Mouse (Mus musculus): ENCODE results near the gene Trappc4.
"Not testable (repeated sequence)": the region's sequence is repeated elsewhere in the genome, so short reads cannot be mapped to it uniquely, and the experiment has no call there.

Gene Trappc4

DNA sequence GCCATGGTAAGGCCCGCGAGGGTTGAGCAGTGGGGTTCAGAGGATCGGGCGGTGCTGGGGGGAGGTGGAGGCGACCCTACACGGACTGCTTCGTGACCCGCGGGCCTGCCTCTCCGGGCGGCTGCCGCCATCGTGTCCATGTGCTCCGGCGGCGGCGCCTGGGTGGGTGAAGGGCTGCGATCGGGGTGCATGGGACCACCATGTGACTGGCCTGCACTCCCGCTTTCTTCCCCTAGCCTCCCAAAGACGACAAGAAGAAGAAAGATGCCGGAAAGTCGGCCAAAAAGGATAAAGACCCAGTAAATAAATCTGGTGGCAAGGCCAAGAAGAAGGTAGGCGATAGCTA lies 325 bp upstream of the Trappc4 start:
- no peak for DNase-seq (ENCODE audit: low spot score in 2 of 2)

GRCm38 (mm10) chr9:44405011-44405410 lies 2.4 kb downstream of the Trappc4 start:
- DNase-seq (ENCODE audit: low spot score in 2 of 2): no peak

GRCm38 (mm10) chr9:44401081-44401480 lies 6.3 kb downstream of the Trappc4 start:
- no peak for DNase-seq (ENCODE audit: low spot score in 2 of 2)

DNA sequence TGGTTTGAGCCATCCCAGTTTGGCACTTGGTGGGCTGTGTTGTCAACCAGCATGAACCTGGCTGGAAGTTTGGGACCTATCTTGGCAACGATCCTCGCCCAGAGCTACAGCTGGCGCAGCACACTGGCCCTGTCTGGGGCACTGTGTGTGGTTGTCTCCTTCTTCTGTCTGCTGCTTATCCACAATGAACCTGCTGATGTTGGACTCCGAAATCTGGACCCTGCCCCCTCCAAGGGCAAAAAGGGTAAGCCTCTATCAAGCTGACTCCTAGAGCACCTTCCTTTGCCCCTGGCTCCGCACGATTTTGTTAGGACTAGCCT lies 7.6 kb downstream of the Trappc4 start:
- no peak for DNase-seq (ENCODE audit: low spot score in 2 of 2)

DNA sequence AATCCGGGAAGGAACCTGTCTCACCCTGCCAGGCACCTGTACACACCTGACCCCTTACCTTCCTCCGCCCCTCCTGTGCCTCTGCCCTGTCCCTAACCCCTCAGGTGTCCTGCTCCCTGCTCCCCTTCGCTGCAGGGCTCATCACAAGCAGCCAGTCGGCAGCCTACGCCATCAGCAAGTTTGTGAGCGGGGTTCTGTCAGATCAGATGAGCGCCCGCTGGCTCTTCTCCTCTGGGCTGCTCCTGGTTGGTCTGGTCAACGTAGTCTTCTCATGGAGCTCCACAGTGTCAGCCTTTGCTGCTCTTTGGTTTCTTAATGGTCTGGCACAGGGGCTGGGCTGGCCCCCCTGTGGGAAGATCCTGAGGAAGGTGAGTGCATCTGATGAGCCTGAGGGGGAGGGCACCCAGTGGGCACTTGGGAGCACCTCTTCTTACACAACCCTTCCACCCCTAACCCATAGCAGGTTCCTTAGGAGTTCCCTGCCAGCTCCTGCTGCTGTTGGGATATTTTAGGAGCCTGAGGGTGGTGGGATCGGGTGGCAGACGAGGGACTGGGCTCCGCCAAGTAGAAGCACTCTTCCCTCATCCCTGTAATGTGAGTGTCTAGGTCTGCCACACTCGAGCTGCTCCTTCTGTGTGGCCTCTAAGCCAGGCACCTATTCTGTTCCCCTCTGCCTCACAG lies 8.1 kb downstream of the Trappc4 start:
- no peak for DNase-seq (ENCODE audit: low spot score in 2 of 2)

DNA sequence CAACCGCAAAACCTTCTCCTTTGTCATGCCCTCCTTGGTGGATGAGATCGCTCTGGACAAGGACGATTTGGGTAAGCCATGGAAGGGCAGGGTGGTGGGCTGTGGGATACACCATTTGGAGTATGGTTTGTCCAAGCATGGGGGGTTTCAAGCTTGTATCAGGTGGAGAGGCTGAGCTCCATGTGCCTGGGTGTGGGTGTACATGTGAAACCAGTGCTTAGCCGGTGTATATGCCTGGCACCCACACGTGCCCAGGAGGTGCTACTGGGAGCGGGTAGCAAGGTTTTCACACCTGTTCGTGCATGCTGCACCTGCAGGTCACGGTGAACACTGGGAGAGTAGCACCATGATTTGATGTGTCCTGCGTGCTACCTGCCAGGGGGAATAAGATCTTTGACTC lies 8.8 kb downstream of the Trappc4 start:
- no peak for DNase-seq (ENCODE audit: low spot score in 2 of 2)

DNA sequence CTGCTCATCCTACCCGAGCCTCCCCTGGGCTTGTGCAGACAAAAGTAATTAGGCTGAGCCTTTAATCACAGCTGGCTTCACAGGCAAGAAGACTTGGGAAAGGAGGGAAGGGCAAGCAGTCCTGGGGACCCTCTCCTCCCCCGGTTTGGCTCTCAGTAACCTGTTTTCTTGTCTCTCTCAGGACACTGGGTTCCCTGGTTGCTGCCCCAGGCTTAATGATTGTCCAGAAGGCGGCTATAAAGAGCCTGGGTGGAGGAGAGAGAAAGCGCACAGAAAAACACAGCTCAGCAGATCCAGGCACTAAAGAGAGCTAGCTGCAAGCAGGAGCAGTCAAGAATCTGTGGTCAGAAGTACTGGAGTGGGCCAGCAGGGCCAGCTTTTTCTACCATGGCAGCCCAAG lies 9.3 kb downstream of the Trappc4 start:
- DNase-seq (ENCODE audit: low spot score in 2 of 2): no peak

GRCm38 (mm10) chr9:44396684-44397411 lies 10.6 kb downstream of the Trappc4 start, which contains the start of gene Slc37a4:
Slc37a4 (plus strand) TSS chr9:44396852.
- peak; percentile 89 to 94 for DNase-seq (ENCODE audit: low spot score in 2 of 2)

DNA sequence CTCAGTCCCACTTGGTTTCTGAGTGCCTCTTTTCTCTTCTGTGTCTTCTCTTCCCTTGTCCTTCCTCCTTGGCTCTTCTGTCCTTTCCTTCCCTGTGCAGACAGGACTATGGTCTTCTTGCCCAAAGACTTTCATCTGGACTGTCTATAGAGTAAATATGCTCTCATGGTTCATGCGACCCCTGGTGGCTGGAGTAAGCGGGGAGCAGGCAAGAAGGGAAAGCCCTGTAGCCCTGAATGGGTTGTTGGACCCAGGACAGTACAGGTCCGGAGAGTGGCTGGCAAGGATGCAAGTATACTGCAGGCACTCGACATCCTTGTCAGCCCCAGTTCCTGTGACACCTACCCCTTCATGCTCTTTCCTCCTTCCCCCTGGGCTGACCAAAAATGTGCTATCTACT lies 15.9 kb downstream of the Trappc4 start:
- peak; percentile 50 to 51 for DNase-seq (ENCODE audit: low spot score in 2 of 2)

GRCm38 (mm10) chr9:44389273-44389672 lies 18.1 kb downstream of the Trappc4 start:
- peak in 1 of 2 experiments; percentile 52 for DNase-seq (ENCODE audit: low spot score in 2 of 2)

GRCm38 (mm10) chr9:44387221-44387620 lies 20.2 kb downstream of the Trappc4 start:
- no peak for DNase-seq (ENCODE audit: low spot score in 2 of 2)

- DNase-seq (ENCODE audit: low spot score in 2 of 2): no peak
Measured at GRCm38 (mm10) chr9:44384596-44384995, 22.8 kb downstream of the Trappc4 start.

DNA sequence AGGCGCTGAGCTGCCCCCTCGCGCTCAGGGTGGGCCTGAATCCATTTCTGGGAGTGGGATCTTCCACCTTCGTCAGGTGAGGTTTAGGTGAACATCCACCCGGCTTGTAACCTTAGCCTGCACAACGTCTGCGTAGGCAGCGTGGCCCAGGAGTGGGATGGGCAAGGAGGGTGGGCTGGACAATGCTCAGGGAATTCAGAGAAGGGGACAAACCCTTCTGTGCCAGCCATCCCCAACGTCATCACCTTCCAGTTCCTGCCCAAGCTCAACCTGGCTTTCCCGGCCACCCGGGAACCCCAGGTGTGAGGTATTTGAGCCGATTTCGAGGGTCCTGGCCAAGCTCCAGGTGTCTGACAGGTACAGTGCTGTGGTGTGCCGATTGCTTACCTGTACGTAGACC lies 27.5 kb downstream of the Trappc4 start:
- DNase-seq (ENCODE audit: low spot score in 2 of 2): no peak

- DNase-seq (ENCODE audit: low spot score in 2 of 2): peak; percentile 98 to 100
Measured at GRCm38 (mm10) chr9:44379054-44379834, 28.2 kb downstream of the Trappc4 start, which contains the start of gene Hyou1. Hyou1 (plus strand) TSS chr9:44379490.

DNA sequence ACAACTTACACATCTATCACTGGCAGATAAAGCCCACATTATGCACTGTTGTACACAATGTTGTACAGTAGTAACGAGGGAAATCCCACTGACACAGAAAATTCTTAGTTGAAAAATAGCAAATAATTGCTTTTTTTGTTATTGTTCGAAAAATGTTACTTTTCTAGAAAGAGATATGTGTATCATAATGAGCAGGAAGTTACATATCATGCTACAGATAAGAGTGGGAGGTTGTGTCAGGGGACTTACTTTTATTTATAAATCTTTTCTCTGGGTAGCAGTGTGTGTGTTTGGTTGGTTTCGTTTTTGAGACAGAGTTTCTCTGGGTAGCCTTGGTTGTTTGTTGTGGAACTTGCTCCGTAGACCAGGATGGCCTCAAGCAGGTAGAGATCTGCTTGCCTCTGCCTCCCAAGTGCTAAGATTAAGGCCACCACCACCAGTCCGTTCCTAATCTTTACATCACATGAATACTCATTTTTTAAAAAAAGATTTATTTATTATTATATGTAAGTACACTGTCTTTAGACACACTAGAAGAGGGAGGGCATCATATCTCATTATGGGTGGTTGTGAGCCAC lies 29.2 kb downstream of the Trappc4 start:
- no peak for DNase-seq (ENCODE audit: low spot score in 2 of 2)

GRCm38 (mm10) chr9:44377335-44377734 lies 30.1 kb downstream of the Trappc4 start:
- not testable (repeated sequence) for DNase-seq (ENCODE audit: low spot score in 2 of 2)

DNA sequence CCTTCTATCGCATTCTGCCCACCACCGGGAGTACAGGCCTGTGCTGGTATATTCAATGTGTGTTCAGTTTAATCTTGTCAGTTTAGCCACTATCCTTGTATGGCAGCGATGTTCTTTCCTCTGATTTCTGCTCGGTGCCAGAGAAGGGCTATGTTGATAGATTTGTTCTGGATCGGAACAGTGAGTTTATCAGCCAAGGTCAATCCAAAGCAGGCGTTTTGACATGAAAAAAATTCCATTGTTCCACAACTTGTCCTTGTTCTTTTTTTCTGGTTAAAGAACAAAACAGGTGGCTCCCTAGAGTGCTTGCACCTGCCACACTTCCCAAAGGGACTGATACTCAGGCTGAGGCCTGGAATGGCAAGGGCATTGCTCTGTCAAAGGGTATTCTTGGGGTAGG lies 31.3 kb downstream of the Trappc4 start:
- DNase-seq (ENCODE audit: low spot score in 2 of 2): no peak

DNA sequence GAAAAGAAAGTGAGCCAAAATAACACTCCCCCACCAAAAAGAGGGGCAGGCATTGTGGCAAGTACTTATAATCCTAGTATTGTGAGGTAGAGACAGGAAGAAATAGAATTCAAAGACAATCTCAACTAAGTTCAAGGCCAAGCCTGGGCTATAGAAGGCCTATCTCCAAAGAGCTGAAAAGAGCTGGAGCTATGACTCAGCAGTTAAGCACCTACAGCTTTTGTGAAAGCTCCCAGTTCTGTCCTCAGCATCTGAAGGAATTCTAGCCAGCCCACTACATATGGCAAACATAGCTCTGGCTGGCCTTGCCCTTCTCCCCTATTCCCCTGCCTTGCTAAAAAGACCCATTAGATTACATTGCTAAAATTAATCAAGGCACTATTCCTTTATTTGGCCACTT lies 34.0 kb downstream of the Trappc4 start:
- no peak for DNase-seq (ENCODE audit: low spot score in 2 of 2)

- DNase-seq (ENCODE audit: low spot score in 2 of 2): no peak
Measured at GRCm38 (mm10) chr9:44364480-44364879, 42.9 kb downstream of the Trappc4 start.

GRCm38 (mm10) chr9:44361931-44362330 lies 45.5 kb downstream of the Trappc4 start:
- not testable (repeated sequence) for DNase-seq (ENCODE audit: low spot score in 2 of 2)

DNA sequence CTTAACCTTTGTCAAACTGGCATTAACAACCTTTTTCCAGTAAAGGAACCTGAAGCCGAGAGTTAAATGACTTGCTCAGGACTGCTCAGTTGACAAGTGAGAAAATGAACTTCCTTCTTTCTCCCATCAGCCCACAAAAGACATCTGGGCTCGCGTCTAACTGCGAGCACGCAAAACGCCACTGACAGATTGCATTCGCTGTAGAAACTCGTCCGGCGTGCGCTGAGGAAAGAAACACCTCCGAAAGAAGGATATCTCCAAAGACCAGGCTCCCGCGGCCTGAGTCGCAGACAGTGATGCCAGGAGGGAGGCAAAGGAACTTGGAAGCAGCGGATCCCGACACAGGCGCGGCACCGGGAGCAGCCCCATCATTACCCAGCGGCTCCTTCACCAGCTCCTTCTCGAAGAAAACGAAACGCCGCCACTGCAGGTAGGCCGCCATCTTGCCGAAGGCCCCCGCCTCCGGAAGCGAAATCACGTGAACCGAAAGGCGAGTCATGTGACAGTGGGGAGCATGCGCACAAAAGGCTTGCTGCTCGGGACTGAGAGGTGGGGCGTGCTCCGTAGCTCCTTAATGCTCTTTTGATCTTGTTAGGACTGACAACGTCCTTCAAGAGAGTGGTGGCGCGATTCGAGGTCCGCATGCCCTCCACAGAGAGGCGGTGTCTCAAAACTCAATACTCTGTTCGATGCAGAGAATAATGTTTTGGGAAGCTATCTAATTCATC lies 46.0 kb downstream of the Trappc4 start, which contains the start of gene Vps11:
Gene Vps11, minus strand, starts transcription at position 481 of the 728 bp plus-strand sequence.
- peak; percentile 93 to 94 for DNase-seq (ENCODE audit: low spot score in 2 of 2)

GRCm38 (mm10) chr9:44357207-44357606 lies 50.2 kb downstream of the Trappc4 start:
- no peak for DNase-seq (ENCODE audit: low spot score in 2 of 2)

All from frontal cortex, postnatal 36 days (tissue).